Mouse (Mus musculus) left cerebral cortex, postnatal 14 days (tissue): ENCODE results near the gene Stac3. TPM values are rescaled to one million over a fixed set of nuclear protein-coding genes. Genes with fewer than 3 reads are reported as not detected.

ENCODE experiments used
- DNase-seq, 2 experiments: peaks; one replicate each; pipeline ENCODE4 v3.0.0; 2021 to 2022; ENCODE audit warnings: low spot score in 2 of 2, mixed read lengths in 1 of 2
- intact Hi-C: fragments of 180-260 bp; cut with DNase I; formaldehyde crosslinking; loops from one replicate; pipeline ENCODE4 v1.15.1; 2025
- total RNA-seq, 2 experiments: library from RNA; stranded (reverse); gene quantifications; 2 replicates each; pipeline ENCODE4 v1.2.3; 2021

The Stac3 gene
- total RNA-seq, 2 experiments from 2014 or later: 3.0 to 10.0 TPM

DNA sequence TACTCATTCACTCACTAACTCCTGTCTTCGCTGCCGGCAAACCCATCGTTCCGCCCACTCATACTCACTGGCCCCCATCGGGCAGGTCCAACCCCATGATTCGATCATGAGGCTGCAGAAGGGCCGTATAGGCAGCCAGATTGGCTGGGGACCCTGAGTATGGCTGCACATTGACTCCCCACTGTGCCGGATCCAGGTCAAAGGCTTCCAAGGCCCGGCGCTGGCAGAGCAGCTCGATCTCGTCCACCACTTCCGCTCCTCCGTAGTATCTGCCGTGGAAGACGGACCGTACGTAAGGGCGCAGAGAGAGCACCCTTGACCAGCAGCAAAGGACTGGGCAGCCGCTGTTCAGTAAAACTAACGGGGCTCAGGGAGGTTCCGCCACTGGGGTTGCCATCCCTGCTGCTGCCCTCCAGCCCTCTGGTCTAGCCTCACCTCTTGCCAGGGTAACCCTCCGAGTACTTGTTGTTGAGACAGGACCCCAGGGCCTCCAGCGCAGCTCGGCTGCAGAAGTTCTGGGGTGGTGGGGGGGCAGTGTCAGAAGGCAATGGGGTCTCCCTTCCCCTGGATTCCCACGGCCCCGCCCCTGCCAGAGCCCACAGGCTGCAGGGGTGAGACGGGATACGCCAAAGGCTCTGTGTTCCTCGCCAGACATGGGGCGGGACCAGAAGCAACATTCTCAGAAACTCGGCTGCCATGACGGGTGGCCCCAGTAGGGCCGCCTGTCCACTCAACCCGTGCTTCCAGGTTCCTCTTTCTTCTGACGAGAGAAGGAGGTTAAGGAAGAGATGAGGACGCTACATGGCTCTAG is 18.6 kb downstream of the Stac3 start:
- intact Hi-C loops: no loop called here
- no peak for DNase-seq

GRCm38 (mm10) chr10:127520714-127521357 is 19.4 kb downstream of the Stac3 start:
- no peak for DNase-seq
- intact Hi-C loops: no loop called here

DNA sequence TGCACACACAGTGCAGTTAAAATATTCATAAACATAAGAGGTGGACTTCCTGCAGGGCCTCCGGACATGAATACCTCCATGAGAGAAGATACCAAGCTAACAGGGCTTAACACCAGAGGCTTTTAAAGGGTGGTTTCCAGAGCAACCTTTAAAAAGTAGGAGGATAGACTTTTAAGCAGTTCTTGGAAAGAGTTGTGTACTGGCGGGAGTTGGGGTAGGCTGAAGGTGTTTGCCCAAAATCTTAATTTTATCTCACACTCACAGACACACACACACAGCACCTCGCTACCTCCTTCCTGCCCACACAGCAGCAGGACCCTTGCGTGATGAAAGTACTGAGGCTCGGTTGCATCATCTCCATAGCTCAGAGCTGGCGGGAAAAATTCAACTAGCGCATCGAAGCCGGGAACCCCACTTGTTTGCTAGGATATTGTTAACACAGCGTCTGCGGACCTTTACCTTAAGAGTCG is 20.2 kb downstream of the Stac3 start:
- intact Hi-C loops: no loop called here
- no peak for DNase-seq

DNA sequence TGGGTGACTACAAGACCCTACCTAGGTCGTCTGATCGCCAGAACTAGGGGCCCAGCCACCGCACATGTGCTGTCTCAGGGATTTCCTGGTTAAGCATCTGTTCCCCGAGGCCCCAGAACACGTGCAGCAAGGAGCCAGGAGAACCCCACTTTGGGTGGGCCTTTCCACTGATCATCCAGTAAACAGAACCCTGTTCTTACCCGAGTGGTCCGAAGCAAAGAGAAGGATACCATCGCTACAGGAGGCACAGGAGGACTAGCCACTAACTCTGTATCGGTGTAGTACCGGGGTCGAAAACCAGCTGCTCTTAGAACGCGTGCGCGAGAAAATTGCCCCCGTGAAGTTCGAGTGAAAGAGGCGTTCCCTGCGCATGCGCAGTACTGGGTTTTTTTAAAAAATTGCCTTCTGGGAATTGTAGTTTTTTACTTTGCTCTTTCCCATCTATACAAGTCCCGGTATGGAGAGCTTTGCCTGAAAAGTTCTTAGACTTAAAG is 20.6 kb downstream of the Stac3 start, which contains the start of gene Shmt2:
Gene Shmt2, minus strand, starts transcription at position 357 of the 494 bp plus-strand sequence.
- DNase-seq: peak; percentile 89 to 91
- intact Hi-C loops: no loop called here

DNA sequence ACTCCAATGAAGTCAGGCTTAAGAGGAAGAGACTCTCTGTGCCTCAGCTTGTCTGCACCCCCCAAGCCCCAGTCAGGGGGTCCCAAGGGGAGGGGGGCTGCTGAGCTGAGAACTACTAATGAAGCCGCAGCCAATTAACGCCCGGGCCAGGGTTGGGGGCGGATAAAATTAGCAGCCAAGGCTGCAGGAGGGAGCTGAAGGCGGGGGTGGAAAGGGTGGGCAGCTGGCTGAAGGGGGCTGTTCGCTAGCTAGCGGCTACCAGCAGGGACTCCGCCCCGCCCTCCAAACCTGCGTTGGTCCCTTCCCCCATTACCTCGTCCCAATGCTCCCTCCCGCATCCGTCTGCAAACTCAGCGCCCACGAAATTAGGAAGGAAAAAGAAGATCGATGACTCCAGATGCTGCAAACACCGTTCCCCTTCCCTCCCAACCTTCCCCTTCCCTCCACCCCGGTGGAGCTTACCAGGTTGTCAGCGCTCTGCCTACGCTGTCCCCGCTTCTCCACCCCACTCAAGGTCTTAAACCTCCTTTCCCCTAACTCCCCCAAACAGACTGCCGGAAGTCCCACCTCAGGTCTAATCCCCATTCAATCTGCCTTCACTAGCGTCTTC is 23.3 kb downstream of the Stac3 start:
- intact Hi-C loops: no loop called here
- DNase-seq: no peak

- no peak for DNase-seq
- intact Hi-C loops: no loop called here
Observed at GRCm38 (mm10) chr10:127526048-127526447, 24.6 kb downstream of the Stac3 start.

GRCm38 (mm10) chr10:127526681-127527080 is 25.2 kb downstream of the Stac3 start:
- no peak for DNase-seq
- intact Hi-C loops: no loop called here

GRCm38 (mm10) chr10:127527481-127527880 is 26.0 kb downstream of the Stac3 start:
- peak in 1 of 2 experiments; percentile 63 for DNase-seq
- intact Hi-C loops: no loop called here

DNA sequence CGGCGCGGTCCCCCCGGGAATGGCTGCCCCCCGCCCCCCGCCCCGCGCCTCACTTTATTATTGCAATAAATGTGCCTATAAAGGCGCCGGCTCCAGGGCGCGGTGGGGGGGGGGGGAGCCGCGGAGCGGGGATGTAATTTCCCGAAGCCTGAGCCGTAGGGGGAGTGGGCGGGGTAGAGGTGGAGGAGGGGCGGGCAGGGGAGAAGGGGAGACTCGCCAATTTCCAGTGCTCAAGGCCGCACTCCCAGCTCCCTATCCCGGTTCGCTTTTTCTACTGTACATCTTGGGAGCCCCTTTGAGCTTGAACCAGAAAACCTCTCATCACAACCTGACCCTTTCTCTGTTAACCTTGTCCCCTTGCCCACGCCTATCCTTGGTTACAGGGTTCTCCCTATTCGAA is 29.5 kb downstream of the Stac3 start:
- intact Hi-C loops: no loop called here

DNA sequence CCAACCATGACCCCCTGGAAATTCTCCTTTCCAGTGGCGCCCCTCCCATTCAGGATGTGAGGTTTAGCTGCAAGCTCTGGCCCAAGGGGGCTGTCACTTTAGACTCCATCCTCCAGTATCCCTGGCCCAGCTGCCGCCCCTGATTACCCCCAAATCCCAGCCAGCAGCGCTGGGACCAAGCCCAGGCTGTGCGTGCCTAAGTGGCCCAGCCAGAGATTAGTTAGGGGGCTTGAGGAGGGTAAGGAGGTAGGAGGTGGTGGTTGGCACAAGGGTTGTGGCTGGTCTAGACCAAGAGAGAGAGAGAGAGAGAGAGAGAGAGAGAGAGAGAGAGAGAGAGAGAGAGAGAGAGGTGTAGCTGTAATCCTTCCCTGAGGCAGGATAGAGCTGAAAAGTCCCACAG is 30.1 kb downstream of the Stac3 start:
- intact Hi-C loops: no loop called here

More for the DNA sequence above, 29.5 kb downstream of the Stac3 start:
- no peak for DNase-seq

GRCm38 (mm10) chr10:127534036-127534928 is 32.8 kb downstream of the Stac3 start, which contains the start of gene Nxph4:
Gene Nxph4, minus strand, starts transcription at chr10:127534559.
- DNase-seq: no peak
- intact Hi-C loops: no loop called here

More for the DNA sequence above, 30.1 kb downstream of the Stac3 start:
- no peak for DNase-seq

- no peak for DNase-seq
- intact Hi-C loops: loop anchor here (5.0 kb wide), 2 partner anchors 33 to 198 kb away; partner anchors contain the start of gene Stac3
Observed at GRCm38 (mm10) chr10:127534929-127535384, 33.5 kb downstream of the Stac3 start.

- intact Hi-C loops: loop anchor here (1.0 to 5.0 kb wide), 3 partner anchors 24 to 199 kb away; partner anchors contain the start of gene Stac3
- DNase-seq: peak; percentile 65 to 68
Observed at GRCm38 (mm10) chr10:127536586-127537314, 35.3 kb downstream of the Stac3 start.

DNA sequence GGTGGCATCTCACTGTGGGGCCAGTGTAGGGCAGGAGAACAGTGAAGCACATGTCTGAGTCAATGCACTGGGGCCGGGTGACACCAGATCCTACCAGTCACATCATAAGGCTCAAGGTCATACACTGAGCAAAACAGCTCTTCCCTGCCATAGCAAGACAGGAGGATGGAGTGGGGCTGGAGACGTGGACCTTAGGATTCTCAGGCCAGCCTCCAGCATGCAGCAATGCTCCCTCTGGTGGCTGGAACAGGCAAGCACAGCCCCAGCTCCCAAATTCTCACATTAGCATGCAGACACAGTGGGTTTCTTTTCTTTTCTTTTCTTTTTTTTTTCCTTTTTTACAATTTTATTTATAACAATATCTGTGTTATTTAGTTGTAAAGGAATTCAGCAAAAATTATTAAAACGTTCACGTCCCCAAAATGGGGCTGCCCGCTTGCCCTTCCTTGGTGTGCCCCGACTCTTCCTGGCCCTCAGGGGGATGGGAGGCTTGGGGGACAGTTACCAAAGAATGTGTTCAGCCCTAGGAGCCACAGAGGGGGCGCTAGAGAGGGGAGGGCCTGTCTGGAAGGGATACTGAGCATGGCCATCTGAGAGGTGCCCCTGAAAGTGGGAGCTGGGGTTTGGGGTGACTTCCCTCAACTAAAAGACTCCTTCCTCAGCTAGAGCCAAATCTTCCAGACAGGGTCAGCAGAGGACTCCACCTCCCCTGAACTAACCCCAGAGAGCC is 36.5 kb downstream of the Stac3 start:
- intact Hi-C loops: loop anchor here (5.0 kb wide), 2 partner anchors 36 to 201 kb away; partner anchors contain the start of gene Stac3
- DNase-seq: peak; percentile 90 to 92

GRCm38 (mm10) chr10:127541510-127541909 is 40.0 kb downstream of the Stac3 start:
- intact Hi-C loops: no loop called here
- no peak for DNase-seq

- intact Hi-C loops: no loop called here
- no peak for DNase-seq
Observed at GRCm38 (mm10) chr10:127542084-127542483, 40.6 kb downstream of the Stac3 start.

DNA sequence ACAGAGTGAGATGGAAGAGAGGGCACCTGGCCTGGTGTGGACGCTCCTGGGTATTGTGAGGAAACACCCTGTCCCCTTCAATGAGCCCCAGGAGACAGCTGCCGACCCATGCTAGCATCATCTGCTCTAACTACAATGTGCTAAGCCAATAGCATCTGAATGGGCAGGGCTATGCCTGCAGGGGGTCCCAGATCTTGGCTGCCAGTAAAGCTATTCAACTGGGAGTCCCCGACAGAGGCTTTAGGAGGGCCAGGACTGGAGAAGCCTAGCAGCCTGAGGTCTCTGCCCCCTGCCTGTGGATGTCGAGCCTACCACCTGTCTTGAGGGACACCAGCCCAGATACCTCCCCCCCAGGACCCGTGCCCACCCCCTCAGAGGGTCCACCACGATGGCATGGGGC is 41.2 kb downstream of the Stac3 start:
- DNase-seq: no peak
- intact Hi-C loops: no loop called here
